Mouse (Mus musculus) forelimb bud, embryonic 11.5 days (tissue): Measurements from ENCODE around the gene Srgap3.

Experiments used
- DNase-seq: peaks from one replicate; pipeline ENCODE4 v3.0.0-alpha.2; 2012; ENCODE audit warnings: low read depth, low spot score

The Srgap3 gene

GRCm38 (mm10) chr6:112818403-112818901, 128.6 kb downstream of the Srgap3 start:
- DNase-seq, result no peak

DNA sequence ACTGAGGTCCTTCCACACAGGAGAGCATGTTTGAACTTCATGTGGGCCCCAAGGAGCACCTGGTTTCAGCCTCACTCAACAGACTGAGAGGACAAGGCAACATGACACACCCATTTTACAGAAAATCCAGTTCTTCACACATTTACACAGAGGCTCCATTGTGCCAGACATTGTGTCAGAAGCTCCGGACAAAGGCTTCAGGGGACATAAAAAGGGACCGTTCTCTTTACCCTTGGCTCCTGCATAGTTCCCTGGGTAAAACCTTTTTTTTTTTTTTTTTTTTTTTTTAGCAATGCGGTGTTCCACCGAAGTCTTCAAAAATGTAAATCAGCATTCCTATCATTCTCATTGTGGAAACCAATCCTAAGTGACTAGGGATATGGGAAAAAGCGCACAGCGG, 131.5 kb downstream of the Srgap3 start:
- no peak for DNase-seq

- DNase-seq, result no peak
These were observed 132.5 kb downstream of the Srgap3 start for GRCm38 (mm10) chr6:112814525-112815086.

DNA sequence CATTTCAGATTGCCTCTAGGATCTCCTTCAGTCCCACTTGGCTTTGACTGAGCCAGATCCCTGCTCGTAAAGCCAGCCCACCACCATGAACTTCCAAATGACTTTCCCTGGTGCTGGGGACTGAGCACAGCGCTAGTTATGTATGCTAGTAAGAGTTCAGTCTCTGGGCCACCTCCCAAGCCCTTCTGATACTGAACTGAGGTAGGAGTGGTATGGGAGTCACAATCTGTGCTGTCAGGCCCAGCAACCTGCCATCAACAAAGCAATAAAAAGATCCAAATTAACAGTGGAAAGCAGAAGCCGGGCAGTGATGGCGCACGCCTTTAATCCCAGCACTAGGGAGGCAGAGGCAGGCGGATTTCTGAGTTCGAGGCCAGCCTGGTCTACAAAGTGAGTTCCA, 134.2 kb downstream of the Srgap3 start:
- DNase-seq, result no peak

DNA sequence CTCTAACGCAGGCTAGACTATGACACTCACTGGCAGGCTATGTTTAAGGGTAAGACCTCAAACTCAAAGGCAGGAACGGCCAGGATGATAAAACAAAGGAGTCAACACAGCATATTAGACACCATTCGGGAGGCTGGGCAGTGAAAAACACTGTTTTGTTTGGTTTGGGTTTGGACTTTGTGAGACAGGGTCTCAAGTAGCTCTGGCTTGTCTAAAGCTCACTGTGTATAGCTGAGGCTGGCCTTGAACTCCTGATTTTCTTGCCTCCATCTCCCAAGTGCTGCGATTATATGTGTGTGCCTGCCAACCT, 136.6 kb downstream of the Srgap3 start:
- DNase-seq, result no peak

GRCm38 (mm10) chr6:112809658-112810520, 137.2 kb downstream of the Srgap3 start:
- no peak for DNase-seq

DNA sequence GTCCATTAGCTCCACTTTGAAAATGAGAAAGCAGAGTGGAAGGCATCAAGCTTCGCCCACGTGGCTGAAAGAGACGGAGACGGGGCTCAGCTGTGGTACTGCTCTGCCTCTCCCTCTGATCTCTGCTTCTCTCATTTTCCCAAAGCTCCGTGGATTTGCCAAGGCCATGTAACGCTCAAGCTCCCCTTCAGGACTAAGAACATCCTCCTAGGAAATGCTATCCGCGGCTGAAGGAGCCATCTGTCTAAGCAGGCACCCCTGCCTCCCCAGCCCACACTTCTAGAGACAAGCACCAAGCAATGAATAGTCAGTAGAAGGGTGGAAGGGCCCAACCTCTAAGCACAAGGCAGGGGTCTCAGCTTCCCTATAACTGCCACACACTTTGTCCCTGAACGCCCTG, 138.3 kb downstream of the Srgap3 start:
- DNase-seq, result no peak

DNA sequence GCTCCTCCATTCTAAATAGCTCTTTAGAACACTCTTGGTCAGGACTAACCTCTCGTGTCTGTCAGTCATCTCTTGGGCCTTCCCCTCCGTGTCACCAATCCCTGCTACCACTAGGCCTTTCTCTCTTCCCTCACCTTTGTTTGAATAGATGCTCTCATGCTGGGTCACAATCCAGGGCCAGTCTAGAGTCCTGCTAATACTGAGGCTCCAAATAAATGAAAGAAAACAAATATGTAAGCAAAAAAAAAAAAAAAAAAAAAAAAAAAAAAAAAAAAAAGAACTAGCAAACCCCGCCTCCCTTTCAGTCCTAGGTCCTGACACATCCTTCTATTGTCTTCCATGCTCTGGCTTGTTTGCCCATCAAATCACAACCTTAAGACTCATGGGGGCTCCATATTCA, 145.1 kb downstream of the Srgap3 start:
- DNase-seq, result no peak

GRCm38 (mm10) chr6:112798378-112798777, 148.7 kb downstream of the Srgap3 start:
- DNase-seq, result no peak

GRCm38 (mm10) chr6:112796607-112797006, 150.5 kb downstream of the Srgap3 start:
- no peak for DNase-seq

DNA sequence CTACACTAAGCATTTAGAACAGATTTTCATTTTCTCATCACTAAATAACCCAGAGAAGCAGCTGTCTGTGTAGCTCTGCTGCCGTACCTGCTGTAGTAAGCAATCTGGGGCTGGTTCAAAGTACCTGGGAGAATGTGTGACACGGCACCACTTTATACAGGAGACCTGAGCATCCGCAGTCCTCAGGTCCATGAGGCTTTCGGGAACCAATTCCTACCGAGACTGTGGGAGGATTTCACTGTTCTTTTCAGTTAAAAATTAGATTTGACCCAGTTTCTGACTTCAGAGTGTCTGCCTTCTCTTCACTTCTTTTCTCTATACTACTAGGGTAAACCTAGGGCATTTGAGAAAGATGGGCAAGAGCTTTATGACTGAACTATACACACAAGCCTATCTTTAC, 153.2 kb downstream of the Srgap3 start:
- DNase-seq, result no peak

- no peak for DNase-seq
These were observed 157.2 kb downstream of the Srgap3 start for GRCm38 (mm10) chr6:112789901-112790300.

DNA sequence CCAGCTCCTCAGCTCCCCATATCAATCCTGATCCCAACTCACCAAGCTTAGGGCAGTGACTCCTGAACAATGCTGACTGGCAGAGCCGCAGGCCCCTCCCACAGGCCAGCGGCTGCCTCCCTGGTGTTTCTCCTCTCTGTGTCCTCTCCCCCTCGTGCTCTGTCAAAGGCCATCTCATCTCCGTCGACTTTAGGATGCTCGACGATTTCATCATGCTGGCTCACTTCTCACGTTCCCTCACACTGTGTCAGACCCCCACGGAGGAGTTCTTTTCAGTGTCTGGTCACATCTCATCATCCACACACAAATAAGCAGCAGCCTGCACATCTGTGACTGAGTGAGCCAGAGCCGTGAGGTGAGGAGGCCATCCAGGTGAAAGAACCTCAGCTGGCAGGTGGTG, 158.4 kb downstream of the Srgap3 start:
- DNase-seq, result no peak

GRCm38 (mm10) chr6:112788174-112788573, 158.9 kb downstream of the Srgap3 start:
- DNase-seq, result no peak

DNA sequence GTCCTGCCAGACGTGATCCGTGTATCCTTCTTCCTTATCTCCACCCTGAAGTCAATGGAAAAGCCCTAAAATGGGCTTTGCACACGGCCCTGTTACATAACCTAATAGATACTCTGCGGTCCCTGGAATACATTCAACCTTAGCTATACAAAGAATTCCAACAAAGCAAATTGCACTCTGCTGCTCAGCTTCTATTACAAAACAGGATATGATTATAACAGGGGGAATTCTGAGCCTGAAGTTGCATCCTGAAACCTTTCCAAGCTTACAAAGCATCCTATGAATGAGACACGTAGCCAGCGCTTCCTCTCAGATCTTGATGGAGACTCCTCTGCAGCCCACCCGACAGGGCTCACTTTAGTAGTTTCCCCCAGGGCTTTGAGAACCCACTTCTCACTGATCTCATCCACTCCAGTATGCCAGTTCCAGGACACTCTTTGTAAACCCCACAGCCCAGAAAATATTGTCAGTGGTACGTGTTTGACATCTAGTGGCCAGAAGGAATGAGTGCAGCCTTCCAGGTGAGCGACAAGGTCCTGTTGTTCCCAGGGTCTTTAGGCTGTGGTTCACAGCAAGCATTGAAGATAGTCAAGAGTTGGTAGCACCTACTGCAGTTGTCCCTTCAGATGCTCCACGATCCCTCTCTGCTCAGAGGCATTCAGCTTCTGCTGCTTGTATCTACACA, 165.5 kb downstream of the Srgap3 start:
- DNase-seq, result peak; percentile 18

DNA sequence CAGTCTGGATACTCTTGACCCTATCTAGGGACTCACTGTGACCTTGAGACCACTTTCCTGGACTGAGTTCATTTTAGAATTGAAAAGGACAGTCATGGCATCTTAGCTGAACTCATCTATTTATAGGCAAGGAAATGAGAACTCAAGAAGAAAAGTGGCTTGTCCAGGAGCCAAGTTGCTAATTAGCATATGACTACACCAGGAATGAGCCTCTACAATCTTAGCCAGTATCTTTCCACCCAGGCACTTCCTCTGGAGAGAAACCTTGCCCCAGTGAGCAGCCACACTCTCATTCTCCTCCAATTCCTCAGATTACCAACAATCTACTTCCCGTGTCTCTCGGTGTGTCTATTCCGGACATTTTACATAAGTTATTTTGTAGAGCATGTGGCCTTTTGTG, 168.9 kb downstream of the Srgap3 start:
- no peak for DNase-seq

DNA sequence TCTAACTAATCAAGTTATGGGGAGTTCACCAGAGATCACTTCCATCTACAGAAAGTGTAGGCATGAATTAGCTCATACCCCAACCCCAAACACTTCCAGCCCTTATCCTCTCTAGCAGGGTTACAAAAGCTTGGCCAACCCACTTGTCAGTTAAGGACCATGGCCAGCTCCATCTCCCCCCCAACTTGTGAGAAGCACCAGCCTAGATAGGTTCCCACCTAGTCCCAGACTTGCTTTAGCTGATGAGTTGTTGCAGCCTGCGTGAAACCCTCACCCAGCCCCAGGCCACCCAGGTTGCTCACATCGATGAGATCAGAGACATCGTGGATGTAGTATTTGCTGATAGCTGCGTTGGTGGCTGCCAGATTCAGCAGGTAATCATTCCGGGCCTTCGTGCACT, 170.3 kb downstream of the Srgap3 start:
- no peak for DNase-seq

- no peak for DNase-seq
These were observed 173.3 kb downstream of the Srgap3 start for GRCm38 (mm10) chr6:112773754-112774153.

GRCm38 (mm10) chr6:112770996-112771395, 176.1 kb downstream of the Srgap3 start:
- no peak for DNase-seq

- DNase-seq, result peak; percentile 35
These were observed 188.5 kb downstream of the Srgap3 start for GRCm38 (mm10) chr6:112758541-112758940.

- no peak for DNase-seq
These were observed 190.2 kb downstream of the Srgap3 start for GRCm38 (mm10) chr6:112756866-112757265.

DNA sequence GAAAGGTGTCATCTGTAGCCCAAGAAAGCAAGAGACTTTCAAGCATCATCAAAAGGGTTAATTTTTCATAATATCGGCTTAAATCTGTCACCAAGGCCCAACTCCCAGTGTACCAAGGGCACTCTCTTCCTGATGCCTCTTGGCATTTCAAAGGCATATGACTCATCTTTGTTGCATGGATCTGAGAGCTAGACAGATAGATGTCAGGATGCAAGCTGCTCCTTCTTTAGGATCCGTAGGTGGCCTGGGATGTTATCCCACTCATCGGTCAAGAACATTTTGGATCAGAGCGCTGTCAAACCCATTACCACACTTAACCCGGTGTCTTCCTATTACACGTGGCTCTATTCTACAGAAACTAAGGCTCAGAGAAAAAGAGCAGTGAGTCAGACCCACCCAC, 192.1 kb downstream of the Srgap3 start:
- no peak for DNase-seq

GRCm38 (mm10) chr6:112752517-112752916, 194.5 kb downstream of the Srgap3 start:
- DNase-seq, result no peak
